Mouse (Mus musculus) liver, embryonic 11.5 days (tissue): ENCODE results near the gene Wdr74. TPM values are rescaled to one million over a fixed set of nuclear protein-coding genes. Genes with fewer than 3 reads are reported as not detected.

Source experiments
- ATAC-seq: fragments of 200-750 bp; cut with Nextera tagmentation; replicated peaks from 2 replicates; pipeline ENCODE4 v1.8.0; 2017; ENCODE audit warnings: moderate number of reproducible peaks, mild to moderate bottlenecking, moderate TSS enrichment, moderate library complexity; ENCODE audit not compliant: low FRiP score
- DNase-seq: peaks from one replicate; pipeline ENCODE4 v3.0.0-alpha.2; 2017; ENCODE audit warnings: low spot score
- H3K27ac ChIP-seq: fragments of 300-500 bp; sonication (generic); 2 replicates; pipeline ENCODE4 v1.5.1; 2014; ENCODE audit warnings: mild to moderate bottlenecking, low read depth, low read length, control low read depth
- H3K27me3 ChIP-seq: fragments of 300-500 bp; sonication (generic); replicated peaks from 2 replicates; pipeline ENCODE4 v1.6.1; 2014; ENCODE audit warnings: low read length, mixed read lengths; ENCODE audit not compliant: control insufficient read depth, insufficient read depth
- H3K36me3 ChIP-seq: fragments of 300-500 bp; sonication (generic); 2 replicates; pipeline ENCODE4 v1.6.1; 2014; ENCODE audit warnings: mild to moderate bottlenecking, low read length, moderate library complexity, mixed read lengths; ENCODE audit not compliant: control insufficient read depth, insufficient read depth
- H3K4me1 ChIP-seq: fragments of 300-500 bp; sonication (generic); replicated peaks from 2 replicates; pipeline ENCODE4 v1.6.1; 2014; ENCODE audit warnings: low read length, mixed read lengths; ENCODE audit not compliant: control insufficient read depth, insufficient read depth
- H3K4me2 ChIP-seq: fragments of 300-500 bp; sonication (generic); 2 replicates; pipeline ENCODE4 v1.6.1; 2014; ENCODE audit warnings: mild to moderate bottlenecking, control low read depth, moderate library complexity
- H3K4me3 ChIP-seq: fragments of 300-500 bp; sonication (generic); 2 replicates; pipeline ENCODE4 v1.5.1; 2014; ENCODE audit warnings: low read depth, low read length, control low read depth
- H3K9ac ChIP-seq: fragments of 300-500 bp; sonication (generic); 2 replicates; pipeline ENCODE4 v1.6.1; 2014; ENCODE audit warnings: low read depth, low read length, control low read depth
- H3K9me3 ChIP-seq: fragments of 300-500 bp; sonication (generic); 2 replicates; pipeline ENCODE4 v1.6.1; 2016; ENCODE audit warnings: low read length, inconsistent platforms, mixed read lengths; ENCODE audit not compliant: control insufficient read depth
- WGBS: fragments of 180-500 bp; shearing (Covaris S2); extraction: QIAGEN DNeasy Blood & Tissue Kit; methylation state at CpG from one replicate; pipeline ENCODE4 v1.1.7; 2014; 5-methylcytosine and 5-hydroxymethylcytosine counted together
- polyA plus RNA-seq: library from polyadenylated mRNA; unstranded; fragments of >200 nt; fragmentation: Nextera tagmentation; extraction: Ambion mirVana; gene quantifications from 2 replicates; pipeline ENCODE4 v1.2.1, GENCODE M21; 2014

The Wdr74 gene
- polyA plus RNA-seq, 1 experiment from 2014 or later: 143 TPM

DNA sequence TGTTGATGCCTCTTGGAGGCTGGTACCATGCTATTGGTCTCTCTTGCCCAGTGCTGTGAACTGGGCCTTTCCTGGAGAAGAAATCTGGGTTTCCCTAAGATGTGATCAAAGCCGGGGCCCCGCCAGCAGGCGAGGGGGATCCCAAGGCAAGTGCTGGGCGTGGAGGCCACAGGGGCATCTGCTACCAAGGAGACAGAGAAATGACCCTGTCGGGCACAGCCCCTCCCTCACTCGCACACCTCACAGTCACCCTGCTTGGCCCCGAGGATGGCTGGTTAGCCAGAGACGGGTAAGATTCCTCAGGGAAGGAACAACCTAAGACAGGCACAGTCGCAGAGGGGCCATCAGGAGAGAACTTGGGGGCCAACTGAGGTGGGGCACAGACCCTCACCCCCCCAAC is 29.9 kb downstream of the Wdr74 start:
- H3K27me3 ChIP-seq: no peaks in the 10 kb centered on the region
- no peak overlapping the region for H3K4me3 ChIP-seq
- no peaks in the 10 kb centered on the region; the same call in 1 of the 2 replicates for H3K9me3 ChIP-seq
- no peak overlapping the region for H3K27ac ChIP-seq
- no peak for DNase-seq
- 93% methylated on average over 9 of the region's 9 CpGs for WGBS
- no peak overlapping the region for H3K4me2 ChIP-seq
- H3K4me1 ChIP-seq: peaks cover 5% of the 10 kb centered on the region
- no peak overlapping the region for H3K9ac ChIP-seq
- ATAC-seq: no peak
- H3K36me3 ChIP-seq: peaks cover 68% of the 10 kb centered on the region

DNA sequence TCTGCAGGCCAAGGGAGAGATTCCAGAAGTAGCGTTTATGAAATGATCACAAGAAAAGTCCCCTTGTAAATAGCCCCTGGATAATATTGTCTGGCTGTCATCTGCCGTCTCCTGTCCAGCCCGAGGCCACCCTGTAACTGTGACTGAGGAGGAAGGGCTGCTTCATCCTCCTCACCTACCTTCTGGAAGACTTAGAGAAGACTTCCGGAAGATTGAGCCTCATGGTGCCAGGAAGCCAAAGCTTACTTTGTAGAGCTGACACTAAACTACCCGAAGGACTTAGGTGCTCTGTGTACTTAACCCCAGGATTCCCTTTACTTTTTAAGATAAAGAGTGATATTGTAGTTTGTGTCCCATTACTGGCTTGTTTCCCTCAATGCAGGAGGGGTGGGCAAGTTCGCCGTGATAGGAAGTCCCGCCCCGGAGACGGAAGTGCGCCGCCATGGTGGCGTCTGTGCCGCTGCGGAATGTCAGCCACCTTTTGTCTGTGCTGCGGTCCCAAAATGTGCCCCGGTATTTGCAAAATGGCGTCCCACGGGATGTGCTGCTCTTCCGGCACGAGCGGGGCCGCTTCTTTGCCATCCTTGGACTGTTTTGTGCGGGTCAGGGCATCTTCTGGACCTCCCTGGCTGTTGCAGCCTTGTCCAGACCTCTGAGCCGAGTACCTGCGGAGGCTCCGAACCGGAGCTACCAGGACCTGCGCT is 35.1 kb downstream of the Wdr74 start, which contains the start of gene Tmem223:
Gene Tmem223, plus strand, starts transcription at position 430 of the 704 bp plus-strand sequence.
- peaks cover 46% of the 10 kb centered on the region for H3K36me3 ChIP-seq
- H3K4me1 ChIP-seq: peaks cover 33% of the 10 kb centered on the region
- 18% methylated on average over 29 of the region's 29 CpGs for WGBS
- peak within 1 kb of the TSS; percentile 91 for H3K4me3 ChIP-seq
- no peaks in the 10 kb centered on the region for H3K27me3 ChIP-seq
- DNase-seq (peak; percentile 81), ATAC-seq (peak; percentile 40)
- peak within 1 kb of the TSS; percentile 97 for H3K9ac ChIP-seq
- peak within 1 kb of the TSS; percentile 76 for H3K27ac ChIP-seq
- H3K9me3 ChIP-seq: no peaks in the 10 kb centered on the region
- peak within 1 kb of the TSS; percentile 83 for H3K4me2 ChIP-seq

DNA sequence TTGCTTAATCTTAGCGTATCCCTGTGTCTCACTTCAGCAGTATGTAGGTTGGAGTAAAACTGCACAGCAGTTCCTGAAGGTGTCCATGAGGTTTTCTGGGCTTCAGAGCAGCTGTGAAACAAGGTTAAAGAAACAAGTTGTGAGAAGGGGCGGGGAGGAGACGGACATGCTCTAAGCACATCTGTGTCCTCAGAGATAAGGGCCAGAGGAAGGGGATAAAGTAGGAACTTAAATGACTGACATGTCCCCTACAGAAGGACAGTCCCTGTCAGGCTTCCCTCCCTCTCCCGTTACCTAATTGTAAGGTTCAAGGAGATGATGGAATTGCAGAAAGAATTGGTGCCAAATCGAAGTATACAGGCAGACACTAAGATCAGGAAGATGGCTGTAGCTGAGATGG is 37.4 kb downstream of the Wdr74 start:
- H3K27ac ChIP-seq: peak overlapping the region; percentile 99
- H3K27me3 ChIP-seq: no peaks in the 10 kb centered on the region
- DNase-seq: no peak
- H3K9me3 ChIP-seq: no peaks in the 10 kb centered on the region
- H3K36me3 ChIP-seq: peaks cover 23% of the 10 kb centered on the region
- 42% methylated on average over 5 of the region's 5 CpGs for WGBS
- peak overlapping the region; percentile 91 for H3K4me2 ChIP-seq
- peak overlapping the region; percentile 80 for H3K4me3 ChIP-seq
- peak overlapping the region; percentile 95 for H3K9ac ChIP-seq
- H3K4me1 ChIP-seq: peaks cover 39% of the 10 kb centered on the region
- ATAC-seq: peak; percentile 63

DNA sequence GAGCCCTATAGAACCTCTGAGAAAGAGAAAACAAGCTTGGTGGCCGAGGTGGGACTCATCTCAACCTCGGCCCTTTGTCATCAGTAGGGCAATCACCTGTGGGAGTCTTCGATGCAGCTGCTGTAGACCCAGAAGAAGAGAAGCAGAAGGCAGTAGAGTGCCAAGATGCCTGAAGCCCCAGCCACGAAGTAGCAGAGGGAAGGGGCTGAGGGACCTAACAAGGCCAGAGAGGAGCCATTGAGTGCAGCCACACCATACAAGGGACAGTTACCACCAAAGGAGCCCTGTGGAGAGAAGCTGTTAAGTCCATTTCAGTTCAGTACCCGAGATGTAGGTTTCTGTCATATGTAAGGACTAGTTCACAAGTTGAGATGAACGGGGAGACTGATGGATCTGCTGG is 37.8 kb downstream of the Wdr74 start:
- no peak for DNase-seq
- no peaks in the 10 kb centered on the region for H3K9me3 ChIP-seq
- H3K4me2 ChIP-seq: peak overlapping the region; percentile 91
- peak overlapping the region; percentile 95 for H3K9ac ChIP-seq
- ATAC-seq: no peak
- peak overlapping the region; percentile 99 for H3K27ac ChIP-seq
- peak overlapping the region; percentile 80 for H3K4me3 ChIP-seq
- H3K27me3 ChIP-seq: no peaks in the 10 kb centered on the region
- H3K4me1 ChIP-seq: peaks cover 39% of the 10 kb centered on the region
- 38% methylated on average over 6 of the region's 6 CpGs for WGBS
- H3K36me3 ChIP-seq: peaks cover 21% of the 10 kb centered on the region

DNA sequence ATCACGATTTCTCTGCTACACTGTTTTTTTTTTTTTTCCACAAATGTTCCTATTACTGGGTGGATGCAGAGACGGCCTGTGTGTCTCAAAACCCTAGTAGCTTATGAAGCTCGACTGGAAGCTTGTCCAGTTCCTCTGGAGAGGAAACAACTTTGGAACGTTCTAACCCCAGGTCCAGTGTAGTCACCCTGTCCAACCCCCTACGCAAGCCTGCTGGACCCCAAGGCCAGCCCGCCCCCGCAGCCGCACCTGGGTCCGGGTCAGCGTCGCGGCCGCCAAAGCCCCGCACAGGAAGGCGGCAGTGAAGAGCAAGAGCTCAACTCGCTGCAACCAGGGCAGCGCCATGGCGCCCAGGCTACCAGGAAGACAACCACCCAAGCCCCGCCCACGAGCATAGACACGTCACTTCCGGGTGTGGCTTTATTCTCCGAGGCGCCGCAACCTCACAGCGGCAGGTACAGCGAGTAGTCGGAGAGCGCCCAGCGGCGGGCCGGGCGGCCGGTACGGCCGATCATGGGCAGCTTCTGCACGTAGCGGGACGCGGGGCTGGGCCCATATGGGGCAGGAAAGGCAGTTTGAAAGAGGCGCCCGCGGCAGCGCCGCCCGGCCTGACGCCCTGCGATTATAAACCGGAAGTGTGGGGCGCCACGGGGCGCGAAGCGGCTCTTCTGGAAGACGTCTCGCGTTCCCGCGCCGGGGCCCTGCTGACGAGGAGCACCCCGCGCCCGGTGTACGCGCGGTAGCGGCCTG is 38.6 kb downstream of the Wdr74 start, which contains the start of gene Tmem179b:
Gene Tmem179b, minus strand, starts transcription at position 382 of the 750 bp plus-strand sequence.
- DNase-seq (peak; percentile 98), ATAC-seq (peak; percentile 85)
- Histone ChIP-seq H3K4me3 (peak within 1 kb of the TSS; percentile 80), H3K27ac (peak within 1 kb of the TSS; percentile 99), H3K9me3 (no peaks in the 10 kb centered on the region), H3K4me2 (peak within 1 kb of the TSS; percentile 91), H3K4me1 (peaks cover 39% of the 10 kb centered on the region), H3K9ac (peak within 1 kb of the TSS; percentile 95), H3K36me3 (peaks cover 16% of the 10 kb centered on the region), H3K27me3 (no peaks in the 10 kb centered on the region)
- WGBS: under 1% methylated on average over 68 of the region's 68 CpGs

DNA sequence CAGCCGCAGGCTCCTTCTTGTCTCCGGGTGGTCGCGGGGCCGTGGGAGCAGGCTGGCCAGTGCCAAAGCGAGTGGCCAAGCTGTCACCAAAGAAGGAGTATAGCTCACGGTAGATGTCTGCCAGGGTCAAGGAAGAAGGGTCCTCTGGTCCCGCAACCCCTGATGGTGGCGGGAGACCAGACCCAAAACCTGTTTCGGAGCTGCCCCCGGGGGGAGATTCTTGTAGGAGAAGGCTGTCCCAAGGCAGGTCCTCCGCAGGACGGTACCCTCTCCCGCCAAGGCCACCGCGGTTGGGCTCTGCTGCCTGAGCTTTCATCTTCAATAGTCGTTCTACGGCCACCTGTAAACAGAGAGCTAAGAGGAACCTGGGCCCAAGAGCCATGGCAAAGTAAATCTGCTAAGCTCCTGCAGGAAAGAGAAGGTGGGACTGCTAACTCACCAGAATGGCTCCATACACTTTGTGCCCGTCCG is 39.4 kb downstream of the Wdr74 start:
- ATAC-seq (no peak), DNase-seq (peak; percentile 60)

DNA sequence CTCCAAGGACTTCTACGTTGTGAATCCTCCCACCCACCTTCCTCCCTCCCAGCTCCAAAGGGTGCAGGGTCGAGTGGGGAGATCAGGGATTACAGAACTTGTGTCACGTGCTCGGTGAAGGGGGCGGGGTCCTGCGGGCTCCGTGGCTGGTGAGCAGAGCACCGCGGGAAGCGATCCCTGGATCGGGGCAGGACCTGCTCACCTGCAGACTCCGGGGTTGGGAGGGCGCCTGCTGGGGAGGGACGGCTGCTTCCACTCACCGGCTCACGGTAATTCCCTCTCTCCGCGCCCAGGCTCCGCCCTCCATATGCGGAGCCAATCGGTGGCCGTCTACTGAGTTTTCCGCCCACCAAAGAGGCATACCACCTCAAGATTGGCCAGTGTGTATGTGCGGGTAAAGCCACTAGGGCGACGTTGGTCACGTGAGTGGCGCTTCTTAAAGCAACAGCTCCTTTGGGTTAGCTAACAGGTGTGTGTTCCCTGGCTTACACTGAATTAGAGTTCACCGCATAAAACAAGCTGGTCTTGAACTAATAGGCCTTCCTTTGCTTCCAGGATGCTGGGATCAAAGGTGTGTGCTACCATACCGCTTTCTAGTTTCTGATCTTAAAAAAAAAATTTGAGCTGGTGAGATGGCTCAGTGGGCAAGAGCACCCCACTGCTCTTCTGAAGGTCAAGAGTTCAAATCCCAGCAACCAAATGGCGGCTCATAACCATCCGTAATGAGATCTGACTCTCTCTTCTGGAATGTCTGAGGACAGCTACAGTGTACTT is 50.6 kb downstream of the Wdr74 start, which contains the start of gene Taf6l:
Gene Taf6l, minus strand, starts transcription at position 410 of the 774 bp plus-strand sequence.
- Histone ChIP-seq H3K27me3 (no peaks in the 10 kb centered on the region), H3K36me3 (peaks cover 8% of the 10 kb centered on the region; the same call in 1 of the 2 replicates), H3K9me3 (no peaks in the 10 kb centered on the region), H3K4me3 (peak within 1 kb of the TSS; percentile 67), H3K4me2 (peak within 1 kb of the TSS; percentile 76), H3K27ac (peak within 1 kb of the TSS; percentile 82), H3K4me1 (peaks cover 3% of the 10 kb centered on the region; the same call in 1 of the 2 replicates), H3K9ac (peak within 1 kb of the TSS; percentile 60)
- DNase-seq (peak; percentile 83), ATAC-seq (peak; percentile 99)
- WGBS: 1% methylated on average over 32 of the region's 32 CpGs

More for the DNA sequence above, 39.4 kb downstream of the Wdr74 start:
- Histone ChIP-seq H3K9me3 (no peaks in the 10 kb centered on the region), H3K27ac (peak overlapping the region; percentile 99), H3K9ac (peak overlapping the region; percentile 95), H3K4me3 (peak overlapping the region; percentile 80), H3K4me2 (peak overlapping the region; percentile 91), H3K27me3 (no peaks in the 10 kb centered on the region), H3K36me3 (peaks cover 14% of the 10 kb centered on the region), H3K4me1 (peaks cover 39% of the 10 kb centered on the region)
- 5% methylated on average over 20 of the region's 20 CpGs for WGBS

DNA sequence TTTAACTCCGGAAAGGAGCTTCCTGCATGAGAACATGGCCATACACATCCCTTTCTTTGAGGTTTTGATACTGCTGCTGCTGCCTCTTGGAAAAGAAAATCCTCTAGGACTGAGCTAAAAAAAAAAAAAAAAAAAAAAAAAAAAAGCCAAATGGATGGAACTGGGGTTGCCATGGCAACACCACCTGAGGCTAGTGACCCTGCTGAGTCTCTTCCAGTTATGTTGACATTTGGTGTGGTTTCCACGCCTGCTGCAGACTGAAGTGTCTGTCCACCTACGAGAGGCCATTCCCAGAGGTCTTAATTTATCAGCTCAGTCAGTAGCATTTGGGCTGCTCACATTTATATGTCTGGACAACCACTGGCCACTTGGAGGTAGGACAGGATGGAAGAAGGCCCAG is 52.9 kb downstream of the Wdr74 start:
- no peaks in the 10 kb centered on the region; the same call in 1 of the 2 replicates for H3K9me3 ChIP-seq
- H3K4me3 ChIP-seq: no peak overlapping the region
- no peak overlapping the region for H3K9ac ChIP-seq
- H3K4me2 ChIP-seq: no peak overlapping the region
- H3K36me3 ChIP-seq: peaks cover 15% of the 10 kb centered on the region
- H3K4me1 ChIP-seq: peaks cover 3% of the 10 kb centered on the region; the same call in 1 of the 2 replicates
- ATAC-seq: no peak
- H3K27me3 ChIP-seq: no peaks in the 10 kb centered on the region
- DNase-seq: no peak
- WGBS: 41% methylated on average over 3 of the region's 3 CpGs
- no peak overlapping the region for H3K27ac ChIP-seq
